Mouse (Mus musculus) liver, postnatal 0 days (tissue): ENCODE data around the gene Tuba3a.
A peak's percentile ranks its signal among the peaks of the same experiment; 100 is the strongest.

Experiments
- CTCF ChIP-seq: sonication (generic); IDR thresholded peaks from 2 replicates; pipeline ENCODE4 v1.5.1; 2016; ENCODE audit warnings: antibody characterized with exemption, low read depth
- EP300 ChIP-seq: IDR thresholded peaks from 2 replicates; pipeline ENCODE4 v1.6.1; 2016; ENCODE audit warnings: antibody characterized with exemption, low read depth, mild to moderate bottlenecking

GRCm38 (mm10) chr6:125284751-125285150 lies 1.1 kb downstream of the Tuba3a start:
- TF ChIP-seq CTCF: 0 out of 2 replicates have a peak, but pooled peaks have one; percentile 4
- TF ChIP-seq EP300: no peak
